Mouse (Mus musculus) limb, embryonic 10.5 days (tissue): ENCODE data around the gene Adrb1. TPM values are rescaled to one million over a fixed set of nuclear protein-coding genes. Genes with fewer than 3 reads are reported as not detected.

ENCODE experiments used
- DNase-seq: peaks from one replicate; pipeline ENCODE4 v3.0.0-alpha.2; 2017; ENCODE audit warnings: low spot score
- H3K27ac ChIP-seq: fragments of 300-500 bp; sonication (generic); 2 replicates; pipeline ENCODE4 v1.5.1; 2016; ENCODE audit warnings: mild to moderate bottlenecking
- H3K27me3 ChIP-seq: fragments of 300-500 bp; sonication (generic); 2 replicates; pipeline ENCODE4 v1.6.1; 2016; ENCODE audit warnings: low read depth, mild to moderate bottlenecking; ENCODE audit not compliant: poor library complexity, severe bottlenecking
- H3K36me3 ChIP-seq: fragments of 300-500 bp; sonication (generic); 2 replicates; pipeline ENCODE4 v1.6.1; 2016; ENCODE audit warnings: mild to moderate bottlenecking, moderate library complexity
- H3K4me1 ChIP-seq: fragments of 300-500 bp; sonication (generic); 2 replicates; pipeline ENCODE4 v1.6.1; 2016
- H3K4me3 ChIP-seq: fragments of 300-500 bp; sonication (generic); 2 replicates; pipeline ENCODE4 v1.5.1; 2016; ENCODE audit warnings: mild to moderate bottlenecking, moderate library complexity
- H3K9me3 ChIP-seq: fragments of 300-500 bp; sonication (generic); replicated peaks from 2 replicates; pipeline ENCODE4 v1.6.1; 2016; ENCODE audit warnings: mild to moderate bottlenecking
- WGBS: fragments of 180-500 bp; shearing (Covaris S2); methylation state at CpG from one replicate; pipeline ENCODE4 v1.1.7; 2016; 5-methylcytosine and 5-hydroxymethylcytosine counted together
- polyA plus RNA-seq: library from polyadenylated mRNA; unstranded; fragments of >200 nt; fragmentation: Nextera tagmentation; extraction: Ambion mirVana; gene quantifications from 2 replicates; pipeline ENCODE4 v1.2.1, GENCODE M21; 2016

The Adrb1 gene
- polyA plus RNA-seq, 1 experiment from 2014 or later: 0.16 TPM

- Histone ChIP-seq H3K36me3 (no peaks in the 10 kb centered on the region), H3K4me1 (peaks cover 30% of the 10 kb centered on the region), H3K27me3 (0 out of 2 replicates have a peak, but pooled peaks cover 4% of the 10 kb centered on the region), H3K27ac (no peak overlapping the region), H3K9me3 (no peaks in the 10 kb centered on the region), H3K4me3 (no peak overlapping the region)
- no peak for DNase-seq
- WGBS: 81% methylated on average over 10 of the region's 10 CpGs
Observed at GRCm38 (mm10) chr19:56687676-56688075, 34.3 kb upstream of the Adrb1 start.

GRCm38 (mm10) chr19:56688661-56689335 is 33.2 kb upstream of the Adrb1 start:
- no peak for DNase-seq
- 85% methylated on average over 12 of the region's 12 CpGs for WGBS

GRCm38 (mm10) chr19:56689493-56689892 is 32.5 kb upstream of the Adrb1 start:
- H3K36me3 ChIP-seq: no peaks in the 10 kb centered on the region
- H3K27ac ChIP-seq: no peak overlapping the region
- 79% methylated on average over 6 of the region's 6 CpGs for WGBS

More at GRCm38 (mm10) chr19:56688661-56689335, 33.2 kb upstream of the Adrb1 start:
- no peaks in the 10 kb centered on the region for H3K27me3 ChIP-seq
- no peaks in the 10 kb centered on the region for H3K9me3 ChIP-seq
- H3K4me3 ChIP-seq: no peak overlapping the region
- H3K27ac ChIP-seq: no peak overlapping the region
- H3K4me1 ChIP-seq: peaks cover 37% of the 10 kb centered on the region
- H3K36me3 ChIP-seq: no peaks in the 10 kb centered on the region

GRCm38 (mm10) chr19:56691103-56691502 is 30.9 kb upstream of the Adrb1 start:
- H3K9me3 ChIP-seq: no peaks in the 10 kb centered on the region
- peaks cover 27% of the 10 kb centered on the region for H3K4me1 ChIP-seq
- H3K27ac ChIP-seq: no peak overlapping the region
- WGBS: 92% methylated on average over 3 of the region's 3 CpGs
- no peaks in the 10 kb centered on the region for H3K36me3 ChIP-seq
- no peak overlapping the region for H3K4me3 ChIP-seq
- H3K27me3 ChIP-seq: no peaks in the 10 kb centered on the region
- no peak for DNase-seq

More at GRCm38 (mm10) chr19:56689493-56689892, 32.5 kb upstream of the Adrb1 start:
- H3K27me3 ChIP-seq: no peaks in the 10 kb centered on the region
- no peak overlapping the region for H3K4me3 ChIP-seq
- H3K9me3 ChIP-seq: no peaks in the 10 kb centered on the region
- H3K4me1 ChIP-seq: peaks cover 34% of the 10 kb centered on the region
- no peak for DNase-seq

- H3K4me3 ChIP-seq: no peak overlapping the region
- H3K36me3 ChIP-seq: no peaks in the 10 kb centered on the region
- no peaks in the 10 kb centered on the region for H3K27me3 ChIP-seq
- DNase-seq: no peak
- 3% methylated on average over 5 of the region's 5 CpGs for WGBS
- no peaks in the 10 kb centered on the region for H3K9me3 ChIP-seq
- H3K4me1 ChIP-seq: peaks cover 22% of the 10 kb centered on the region
- H3K27ac ChIP-seq: peak overlapping the region; percentile 11; the same call in 1 of the 2 replicates
Observed at GRCm38 (mm10) chr19:56692451-56692850, 29.5 kb upstream of the Adrb1 start.

- DNase-seq: no peak
- Histone ChIP-seq H3K27ac (no peak overlapping the region), H3K4me3 (no peak overlapping the region), H3K9me3 (no peaks in the 10 kb centered on the region), H3K36me3 (no peaks in the 10 kb centered on the region), H3K4me1 (peaks cover 26% of the 10 kb centered on the region), H3K27me3 (0 out of 2 replicates have a peak, but pooled peaks cover 6% of the 10 kb centered on the region)
- 93% methylated on average over 20 of the region's 20 CpGs for WGBS
Observed at GRCm38 (mm10) chr19:56697370-56698144, 24.4 kb upstream of the Adrb1 start.

GRCm38 (mm10) chr19:56700848-56701247 is 21.2 kb upstream of the Adrb1 start:
- Histone ChIP-seq H3K36me3 (no peaks in the 10 kb centered on the region), H3K4me3 (no peak overlapping the region), H3K27me3 (0 out of 2 replicates have a peak, but pooled peaks cover 8% of the 10 kb centered on the region), H3K4me1 (peaks cover 24% of the 10 kb centered on the region), H3K9me3 (no peaks in the 10 kb centered on the region), H3K27ac (no peak overlapping the region)
- no peak for DNase-seq
- 48% methylated on average over 10 of the region's 10 CpGs for WGBS

GRCm38 (mm10) chr19:56701404-56702033 is 20.5 kb upstream of the Adrb1 start:
- no peak for DNase-seq
- Histone ChIP-seq H3K36me3 (no peaks in the 10 kb centered on the region), H3K4me1 (peaks cover 24% of the 10 kb centered on the region), H3K27me3 (0 out of 2 replicates have a peak, but pooled peaks cover 8% of the 10 kb centered on the region), H3K4me3 (no peak overlapping the region), H3K9me3 (no peaks in the 10 kb centered on the region), H3K27ac (no peak overlapping the region)
- 88% methylated on average over 8 of the region's 8 CpGs for WGBS

GRCm38 (mm10) chr19:56702039-56702438 is 20.0 kb upstream of the Adrb1 start:
- Histone ChIP-seq H3K36me3 (no peaks in the 10 kb centered on the region), H3K27ac (no peak overlapping the region), H3K4me1 (peaks cover 24% of the 10 kb centered on the region), H3K27me3 (0 out of 2 replicates have a peak, but pooled peaks cover 8% of the 10 kb centered on the region), H3K4me3 (no peak overlapping the region), H3K9me3 (no peaks in the 10 kb centered on the region)
- no peak for DNase-seq
- 92% methylated on average over 6 of the region's 6 CpGs for WGBS

GRCm38 (mm10) chr19:56703238-56704097 is 18.5 kb upstream of the Adrb1 start:
- Histone ChIP-seq H3K9me3 (no peaks in the 10 kb centered on the region), H3K27ac (no peak overlapping the region), H3K36me3 (no peaks in the 10 kb centered on the region), H3K4me3 (no peak overlapping the region), H3K27me3 (peaks cover 10% of the 10 kb centered on the region; the same call in 1 of the 2 replicates), H3K4me1 (peaks cover 24% of the 10 kb centered on the region)
- WGBS: 75% methylated on average over 12 of the region's 12 CpGs
- DNase-seq: no peak

- no peak for DNase-seq
- Histone ChIP-seq H3K9me3 (no peaks in the 10 kb centered on the region), H3K36me3 (no peaks in the 10 kb centered on the region), H3K4me1 (peaks cover 23% of the 10 kb centered on the region), H3K27ac (no peak overlapping the region), H3K4me3 (no peak overlapping the region), H3K27me3 (peaks cover 22% of the 10 kb centered on the region; the same call in 1 of the 2 replicates)
- WGBS: 68% methylated on average over 8 of the region's 8 CpGs
Observed at GRCm38 (mm10) chr19:56705026-56705675, 16.8 kb upstream of the Adrb1 start.

- H3K36me3 ChIP-seq: no peaks in the 10 kb centered on the region
- no peaks in the 10 kb centered on the region for H3K9me3 ChIP-seq
- H3K27ac ChIP-seq: no peak overlapping the region
- DNase-seq: no peak
- peaks cover 3% of the 10 kb centered on the region; the same call in 1 of the 2 replicates for H3K4me1 ChIP-seq
- 71% methylated on average over 2 of the region's 2 CpGs for WGBS
- no peak overlapping the region for H3K4me3 ChIP-seq
- peaks cover 19% of the 10 kb centered on the region; the same call in 1 of the 2 replicates for H3K27me3 ChIP-seq
Observed at GRCm38 (mm10) chr19:56708794-56709193, 13.2 kb upstream of the Adrb1 start.
